Mouse (Mus musculus): ENCODE results near the gene Gm38431. TPM values are rescaled to one million over a fixed set of nuclear protein-coding genes. Genes with fewer than 3 reads are reported as not detected.

Gene Gm38431
- total RNA-seq, 4 experiments from 2014 or later: 2.7 to 5.4 (median 4.0) TPM

- peak; percentile 80 to 86 for DNase-seq (ENCODE audit: low spot score in 2 of 2)
Measured at GRCm38 (mm10) chr9:21041308-21041707, 50.5 kb downstream of the Gm38431 start.

GRCm38 (mm10) chr9:21039779-21040178, 52.0 kb downstream of the Gm38431 start:
- DNase-seq (ENCODE audit: low spot score in 2 of 2): no peak

- peak in 1 of 2 experiments; percentile 47 for DNase-seq (ENCODE audit: low spot score in 2 of 2)
Measured at GRCm38 (mm10) chr9:21037481-21037891, 54.3 kb downstream of the Gm38431 start.

GRCm38 (mm10) chr9:21036666-21037065, 55.1 kb downstream of the Gm38431 start:
- DNase-seq (ENCODE audit: low spot score in 2 of 2): peak in 1 of 2 experiments; percentile 24

- DNase-seq (ENCODE audit: low spot score in 2 of 2): no peak
Measured at GRCm38 (mm10) chr9:21036161-21036560, 55.6 kb downstream of the Gm38431 start.

- no peak for DNase-seq (ENCODE audit: low spot score in 2 of 2)
Measured at GRCm38 (mm10) chr9:21035586-21035985, 56.2 kb downstream of the Gm38431 start.

- no peak for DNase-seq (ENCODE audit: low spot score in 2 of 2)
Measured at GRCm38 (mm10) chr9:21034481-21035085, 57.2 kb downstream of the Gm38431 start.

GRCm38 (mm10) chr9:21033136-21033535, 58.7 kb downstream of the Gm38431 start:
- DNase-seq (ENCODE audit: low spot score in 2 of 2): peak in 1 of 2 experiments; percentile 70

GRCm38 (mm10) chr9:21032491-21032890, 59.3 kb downstream of the Gm38431 start:
- no peak for DNase-seq (ENCODE audit: low spot score in 2 of 2)

GRCm38 (mm10) chr9:21031896-21032351, 59.9 kb downstream of the Gm38431 start, which contains the start of gene Icam5:
Icam5 (plus strand) TSS chr9:21032073.
- peak; percentile 83 to 87 for DNase-seq (ENCODE audit: low spot score in 2 of 2)

GRCm38 (mm10) chr9:21031251-21031895, 60.4 kb downstream of the Gm38431 start:
- DNase-seq (ENCODE audit: low spot score in 2 of 2): peak; percentile 80 to 84

GRCm38 (mm10) chr9:21030781-21031250, 61.0 kb downstream of the Gm38431 start:
- peak; percentile 83 to 84 for DNase-seq (ENCODE audit: low spot score in 2 of 2)

GRCm38 (mm10) chr9:21030055-21030600, 61.7 kb downstream of the Gm38431 start:
- peak in 1 of 2 experiments; percentile 20 for DNase-seq (ENCODE audit: low spot score in 2 of 2)

- peak in 1 of 2 experiments; percentile 73 for DNase-seq (ENCODE audit: low spot score in 2 of 2)
Measured at GRCm38 (mm10) chr9:21029291-21030054, 62.3 kb downstream of the Gm38431 start, which contains the start of gene Icam4. Icam4 (plus strand) TSS chr9:21029373.

- no peak for DNase-seq (ENCODE audit: low spot score in 2 of 2)
Measured at GRCm38 (mm10) chr9:21028560-21029110, 63.2 kb downstream of the Gm38431 start.

GRCm38 (mm10) chr9:21027774-21028290, 64.0 kb downstream of the Gm38431 start:
- no peak for DNase-seq (ENCODE audit: low spot score in 2 of 2)

- no peak for DNase-seq (ENCODE audit: low spot score in 2 of 2)
Measured at GRCm38 (mm10) chr9:21026849-21027248, 64.9 kb downstream of the Gm38431 start.

GRCm38 (mm10) chr9:21025258-21025810, 66.5 kb downstream of the Gm38431 start:
- DNase-seq (ENCODE audit: low spot score in 2 of 2): no peak

GRCm38 (mm10) chr9:21022726-21023125, 69.1 kb downstream of the Gm38431 start:
- DNase-seq (ENCODE audit: low spot score in 2 of 2): no peak

GRCm38 (mm10) chr9:21022288-21022687, 69.5 kb downstream of the Gm38431 start:
- no peak for DNase-seq (ENCODE audit: low spot score in 2 of 2)

- no peak for DNase-seq (ENCODE audit: low spot score in 2 of 2)
Measured at GRCm38 (mm10) chr9:21021363-21021762, 70.4 kb downstream of the Gm38431 start.
